Mouse (Mus musculus) gastrocnemius, postnatal 4 days (tissue): Measurements from ENCODE around the gene Tmem262. TPM values are rescaled to one million over a fixed set of nuclear protein-coding genes. Genes with fewer than 3 reads are reported as not detected.

Experiments
- DNase-seq, 2 experiments: peaks; one replicate each; pipeline ENCODE4 v3.0.0; 2021 to 2022; ENCODE audit warnings: low spot score in 2 of 2, mixed read lengths in 2 of 2
- total RNA-seq, 2 experiments: library from RNA; stranded (reverse); gene quantifications; 2 replicates each; pipeline ENCODE4 v1.2.3; 2021

Gene Tmem262
- total RNA-seq, 2 experiments from 2014 or later, result not detected

DNA sequence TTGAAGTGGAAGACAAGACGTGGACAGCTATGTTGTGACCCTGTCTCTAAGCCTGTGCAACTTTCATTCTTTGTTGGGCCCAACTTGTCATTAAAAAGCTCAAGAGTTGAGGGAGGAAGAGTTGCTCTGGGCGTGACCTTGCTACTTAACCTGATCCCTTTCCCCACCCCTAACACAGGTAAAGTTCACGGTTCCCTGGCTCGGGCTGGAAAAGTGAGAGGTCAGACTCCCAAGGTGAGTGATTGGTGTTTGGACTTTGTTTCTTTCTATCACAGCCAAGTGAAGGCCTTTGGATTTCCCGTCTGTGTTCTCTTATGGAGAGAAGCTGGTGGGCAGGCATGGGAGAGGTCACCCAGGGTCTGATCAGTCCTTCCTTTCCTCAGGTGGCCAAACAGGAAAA lies 20.9 kb upstream of the Tmem262 start:
- DNase-seq, result no peak

DNA sequence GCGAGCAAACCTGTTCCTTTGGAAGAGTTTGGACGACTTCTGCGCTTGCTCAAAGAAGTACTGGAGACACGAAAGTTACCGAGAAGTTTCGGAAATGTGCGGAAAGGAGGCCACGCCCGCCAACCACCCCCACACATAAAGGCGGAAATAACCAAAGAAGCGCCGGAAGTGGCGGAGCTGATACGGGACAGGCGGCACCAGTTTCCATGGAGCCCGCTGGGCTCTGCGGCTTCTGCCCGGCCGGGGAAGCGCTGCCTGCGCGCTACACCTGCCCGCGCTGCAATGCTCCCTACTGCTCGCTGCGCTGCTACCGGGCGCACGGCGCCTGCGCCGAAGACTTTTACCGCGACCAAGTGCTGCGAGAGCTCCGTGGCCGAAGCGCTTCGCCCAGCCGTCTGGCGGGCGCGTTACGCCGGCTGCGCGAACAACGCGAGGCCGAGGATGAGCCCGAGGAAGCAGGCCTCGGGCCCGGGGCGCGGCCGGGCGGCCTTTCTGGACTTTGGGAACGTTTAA lies 18.8 kb upstream of the Tmem262 start, which contains the start of gene Znhit2:
TSS of gene Znhit2 (plus strand) at position 172 of the 513 bp plus-strand sequence.
- peak; percentile 75 to 92 for DNase-seq

- peak in 1 of 2 experiments; percentile 45 for DNase-seq
Observed at GRCm38 (mm10) chr19:6061641-6062302, 18.1 kb upstream of the Tmem262 start.

DNA sequence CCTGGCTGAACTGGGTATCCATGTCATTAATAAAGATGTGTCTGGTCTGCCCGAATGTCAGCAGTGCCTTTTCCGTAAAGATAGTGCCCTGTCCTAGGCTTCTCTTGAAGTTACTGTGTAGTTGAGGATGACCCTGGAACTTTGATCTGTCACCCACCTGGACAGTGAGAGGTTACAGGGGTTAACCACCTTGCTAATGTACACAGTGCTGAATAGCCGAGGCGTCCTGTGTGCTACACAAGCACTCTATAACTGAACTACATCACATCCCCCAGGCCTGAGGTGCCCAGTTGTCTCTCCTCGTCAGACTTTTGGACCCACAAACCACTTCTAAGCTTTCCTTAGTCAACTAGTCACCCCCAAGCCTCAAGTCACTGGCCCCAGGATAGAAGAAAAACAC lies 17.4 kb upstream of the Tmem262 start:
- no peak for DNase-seq

DNA sequence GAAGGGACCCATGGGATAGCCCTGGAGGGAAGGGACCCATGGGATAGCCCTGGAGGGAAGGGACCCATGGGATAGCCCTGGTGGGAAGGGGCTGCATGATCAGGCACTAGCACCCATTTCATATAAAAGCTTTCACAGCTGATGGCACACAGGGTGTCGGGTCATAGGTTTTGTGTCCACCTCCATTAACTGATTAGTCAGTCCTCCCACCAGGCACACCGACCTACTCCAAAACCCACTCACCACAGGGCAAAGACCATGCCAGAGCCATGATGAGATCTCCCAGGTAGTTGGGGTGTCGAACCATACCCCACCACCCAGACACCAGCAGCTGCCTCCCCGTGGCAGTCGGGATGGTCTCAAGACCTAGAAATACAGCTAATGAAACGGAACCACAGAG lies 16.8 kb upstream of the Tmem262 start:
- DNase-seq, result no peak

DNA sequence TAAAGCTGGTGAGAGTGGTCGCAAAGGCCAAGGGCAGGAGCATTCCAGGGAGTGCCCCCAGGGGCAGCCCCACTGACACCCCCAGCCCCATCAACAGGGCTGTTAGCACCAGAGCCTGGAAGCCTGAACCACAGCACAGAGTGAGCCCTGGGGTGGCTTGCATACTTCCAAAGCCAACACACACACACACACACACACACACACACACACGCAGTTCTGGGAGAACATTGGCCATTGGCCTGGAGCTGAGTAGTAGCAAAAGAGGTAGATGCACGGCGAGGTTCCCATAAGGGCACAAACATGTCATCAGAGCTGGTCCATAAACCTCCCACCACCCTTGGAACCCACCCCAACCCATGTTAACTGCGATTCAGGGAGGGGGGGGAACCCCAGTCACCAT lies 13.3 kb upstream of the Tmem262 start:
- DNase-seq, result no peak

- peak in 1 of 2 experiments; percentile 80 for DNase-seq
Observed at GRCm38 (mm10) chr19:6067011-6067723, 12.7 kb upstream of the Tmem262 start.

DNA sequence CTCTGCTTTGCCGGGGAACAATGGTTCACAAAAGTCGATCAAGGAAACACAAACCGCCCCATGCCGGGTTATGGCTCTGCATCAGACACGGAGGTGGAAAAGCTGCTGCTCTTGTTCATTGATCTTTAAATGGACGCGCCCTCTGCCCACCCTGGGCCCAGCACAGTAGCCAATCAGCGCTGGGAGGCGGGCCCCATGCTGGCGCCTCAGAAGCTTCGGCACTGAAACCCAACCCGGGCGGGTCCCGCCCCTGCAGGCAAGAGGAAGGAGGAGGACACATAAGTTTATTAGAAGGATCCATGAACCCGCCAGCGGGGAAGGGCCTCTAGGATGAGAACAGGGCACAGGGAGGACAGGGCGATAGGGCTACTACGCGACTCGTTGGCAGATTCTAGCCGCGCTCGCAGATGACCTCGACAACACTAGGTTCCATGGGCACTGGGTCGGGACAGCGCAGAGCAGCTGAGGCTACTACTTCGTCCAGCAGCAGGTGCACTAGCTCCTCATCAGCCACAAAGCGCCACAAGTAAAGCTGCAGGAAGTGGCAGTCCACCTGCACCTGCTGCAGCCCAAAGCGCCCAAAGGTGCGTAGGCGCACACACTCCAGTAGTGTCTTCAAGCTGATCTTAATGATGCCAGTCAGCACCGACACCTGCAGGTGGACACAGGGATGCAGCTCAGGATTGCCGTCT lies 12.0 kb upstream of the Tmem262 start, which contains the start of gene Tm7sf2:
TSS of gene Tm7sf2 (minus strand) at position 650 of the 692 bp plus-strand sequence.
- DNase-seq, result peak; percentile 85 to 91

- DNase-seq, result no peak
Observed at GRCm38 (mm10) chr19:6068951-6069350, 10.9 kb upstream of the Tmem262 start.

DNA sequence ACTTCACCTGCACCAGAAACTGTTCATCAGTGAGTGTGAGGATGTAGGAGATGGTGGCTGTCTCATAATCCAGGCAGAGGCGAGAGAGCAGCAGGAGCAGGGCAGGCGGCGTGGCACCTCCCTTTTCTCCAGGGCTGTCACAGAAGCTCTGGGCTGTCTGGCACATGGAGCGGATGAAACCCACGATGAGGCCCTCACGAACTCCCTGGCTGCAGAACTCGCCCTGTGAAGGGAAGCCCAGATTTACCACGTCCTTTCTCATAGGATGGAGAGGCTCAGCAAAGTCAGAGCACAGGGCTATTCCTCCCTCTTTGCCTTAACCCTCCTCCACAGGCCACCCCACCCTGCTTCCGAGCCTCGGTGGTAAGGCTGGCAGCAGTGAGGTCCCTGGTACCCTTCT lies 10.0 kb upstream of the Tmem262 start:
- DNase-seq, result no peak

DNA sequence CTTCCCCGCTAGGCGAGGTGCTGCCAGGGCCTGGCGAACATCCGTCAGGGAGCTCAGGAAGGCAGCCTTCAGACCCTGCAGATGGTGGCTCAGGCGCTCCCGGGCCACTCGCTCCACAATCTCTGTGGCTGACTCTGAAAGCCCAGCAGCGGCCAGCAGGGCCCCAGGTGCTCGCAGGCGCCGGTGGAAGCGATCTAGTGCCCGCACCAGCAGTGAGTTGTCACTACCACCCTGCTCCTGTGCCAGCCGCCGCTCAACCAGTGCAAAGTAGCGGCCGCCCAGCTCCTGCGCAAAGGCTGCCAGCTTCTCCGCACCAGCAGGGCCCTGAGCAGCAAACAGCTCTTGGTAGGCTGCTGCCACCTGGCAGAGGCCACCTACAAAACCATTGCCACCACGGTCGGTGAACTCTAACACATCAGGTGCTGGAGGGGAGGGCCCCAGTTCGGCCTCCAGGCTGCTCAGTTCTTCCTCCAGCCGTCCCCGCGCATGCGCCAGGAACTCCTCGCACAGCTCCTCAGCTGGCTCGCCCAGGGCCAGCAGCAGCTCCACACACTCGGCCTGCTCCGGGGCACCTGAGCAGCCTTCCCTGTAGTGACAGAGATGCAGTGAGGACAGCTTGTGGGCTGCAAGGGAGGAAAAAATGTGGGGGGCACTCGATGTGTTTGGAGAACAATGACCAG lies 9.1 kb upstream of the Tmem262 start:
- no peak for DNase-seq

- DNase-seq, result no peak
Observed at GRCm38 (mm10) chr19:6071261-6071660, 8.6 kb upstream of the Tmem262 start.

GRCm38 (mm10) chr19:6073889-6074288 lies 5.9 kb upstream of the Tmem262 start:
- DNase-seq, result no peak

GRCm38 (mm10) chr19:6076564-6077393 lies 3.1 kb upstream of the Tmem262 start, which contains the start of gene Vps51:
TSS of gene Vps51 (minus strand) at chr19:6077231.
- peak; percentile 55 to 79 for DNase-seq

GRCm38 (mm10) chr19:6082156-6082555 lies 2.3 kb downstream of the Tmem262 start, which contains the start of gene Gm28374:
TSS of gene Gm28374 (minus strand) at chr19:6082256.
- no peak for DNase-seq

DNA sequence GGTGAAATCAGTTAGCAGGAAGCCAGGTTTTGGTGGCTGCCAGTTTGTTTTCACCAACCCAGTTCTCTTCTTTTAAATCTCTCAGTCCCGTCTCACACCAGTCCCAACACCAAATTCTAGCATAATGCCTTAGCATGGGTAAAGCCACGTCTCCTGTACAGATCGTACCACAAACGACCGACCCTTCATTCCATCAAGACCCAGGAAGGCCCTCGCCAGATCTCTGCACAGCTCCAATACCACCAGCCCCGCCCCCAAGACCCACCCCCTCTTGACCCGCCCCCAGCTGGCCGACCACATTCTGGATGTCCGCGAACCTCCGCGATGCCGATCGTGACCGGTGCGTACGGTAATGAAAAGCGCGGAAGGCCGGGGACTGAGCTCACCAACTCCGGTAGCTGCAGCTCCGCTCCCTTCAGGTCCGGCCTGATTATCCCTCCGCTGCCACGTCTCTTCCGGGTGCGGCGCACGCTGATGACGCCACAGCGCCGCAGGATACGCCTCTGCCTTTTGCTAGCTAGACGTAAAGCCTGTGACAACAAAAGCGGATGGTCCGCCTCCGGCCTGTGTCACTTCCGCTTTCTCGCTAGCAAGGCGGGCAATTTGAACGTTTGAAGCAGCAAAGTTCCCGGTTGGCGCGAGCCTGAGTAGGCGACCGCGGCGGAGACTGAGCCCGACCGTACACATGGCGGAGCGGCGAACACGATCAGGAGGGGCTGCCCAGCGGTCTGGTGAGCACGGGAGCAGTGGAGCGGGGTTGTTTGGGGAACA lies 4.8 kb downstream of the Tmem262 start, which contains the start of the genes Zfpl1 and Cdca5:
TSS of gene Zfpl1 (minus strand) at position 479 of the 771 bp plus-strand sequence.
TSS of gene Cdca5 (plus strand) at position 506 of the 771 bp plus-strand sequence.
- peak; percentile 83 to 94 for DNase-seq

DNA sequence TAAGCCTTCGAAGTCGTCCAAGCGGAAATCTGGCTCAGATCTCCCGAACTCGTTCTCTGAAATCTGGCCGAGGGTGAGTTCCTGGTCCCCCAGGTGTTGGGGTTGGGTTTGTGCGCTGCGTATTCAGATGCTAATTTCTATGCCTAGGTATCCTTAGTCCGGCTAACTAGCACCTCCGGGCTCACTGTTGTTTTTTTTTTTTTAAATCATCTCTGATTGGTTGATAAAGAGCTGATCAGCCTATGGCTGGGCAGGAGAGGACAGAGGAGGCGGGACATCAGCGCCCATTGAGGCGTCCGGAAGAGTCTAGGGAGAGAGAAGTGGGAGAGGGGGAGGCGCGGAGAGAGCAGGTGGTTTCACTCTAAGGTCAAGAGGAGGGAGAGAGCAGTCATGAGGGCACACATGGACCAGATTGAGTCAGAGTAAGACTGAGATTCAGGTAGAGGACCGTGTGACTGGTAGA lies 5.6 kb downstream of the Tmem262 start:
- no peak for DNase-seq

DNA sequence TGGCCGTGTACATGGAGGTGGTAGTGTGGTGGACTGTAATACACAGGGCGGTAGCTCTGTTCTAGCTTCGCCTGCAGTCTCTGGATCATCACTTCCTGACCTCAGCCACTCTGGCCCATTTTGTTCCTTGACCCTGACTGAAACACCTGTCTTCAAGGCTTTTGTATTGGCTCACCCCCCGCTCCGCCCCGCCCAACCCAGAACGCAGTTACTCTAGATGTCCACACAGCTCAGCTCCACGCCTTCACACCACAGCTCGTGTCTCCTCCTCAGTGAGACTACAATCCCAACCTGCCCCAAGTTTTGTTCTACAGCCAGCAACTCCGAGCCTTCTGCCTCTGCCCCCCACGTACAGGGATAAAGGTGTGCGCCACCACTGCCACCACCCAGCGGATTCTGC lies 9.0 kb downstream of the Tmem262 start:
- DNase-seq, result no peak

DNA sequence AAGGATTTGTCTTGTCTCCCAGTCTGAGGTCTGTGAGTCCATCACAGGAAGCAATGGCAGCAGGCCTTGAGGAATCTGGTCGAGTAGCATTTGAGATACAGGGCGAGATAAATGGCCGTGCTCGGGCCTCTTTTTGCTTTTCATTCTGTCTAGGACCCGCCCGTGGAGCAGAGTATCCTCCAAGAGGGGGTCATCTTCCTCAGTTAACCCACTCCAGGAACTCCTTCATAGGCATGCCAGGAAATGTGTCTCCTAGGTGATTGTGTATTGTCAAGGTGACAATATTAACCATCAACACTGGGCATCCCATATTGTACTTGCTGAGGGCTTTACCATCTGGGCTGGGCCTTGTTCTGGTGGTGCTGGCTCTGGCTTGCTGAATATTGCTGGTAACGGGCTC lies 14.3 kb downstream of the Tmem262 start, which contains the start of gene AC131692.1:
TSS of gene AC131692.1 (plus strand) at position 301 of the 400 bp plus-strand sequence.
- no peak for DNase-seq
